Mouse (Mus musculus): ENCODE results near the gene Vamp2. TPM values are rescaled to one million over a fixed set of nuclear protein-coding genes. Genes with fewer than 3 reads are reported as not detected.

Gene Vamp2
- polyA plus RNA-seq, 1 experiment from 2014 or later: 103 TPM

- H3K4me1 ChIP-seq: peaks cover 28% of the 10 kb centered on the region
- peak; percentile 93 for ATAC-seq (ENCODE audit: low FRiP score)
- 0 out of 2 replicates have a peak, but pooled peaks cover under 1% of the 10 kb centered on the region for H3K36me3 ChIP-seq (replicated peaks)
- H3K4me3 ChIP-seq (replicated peaks): peak within 1 kb of the TSS; percentile 90
- no peaks in the 10 kb centered on the region for H3K9me3 ChIP-seq
- no peaks in the 10 kb centered on the region; the same call in 1 of the 2 replicates for H3K27me3 ChIP-seq
- H3K9ac ChIP-seq: peak within 1 kb of the TSS; percentile 84
- H3K4me2 ChIP-seq: peak within 1 kb of the TSS; percentile 98
- under 1% methylated on average over 63 of the region's 64 CpGs for WGBS
- peak within 1 kb of the TSS; percentile 93 for H3K27ac ChIP-seq
Measured at GRCm38 (mm10) chr11:69059357-69059974, 28.8 kb upstream of the Vamp2 start, which contains the start of gene Borcs6. Gene Borcs6 (plus strand): TSS chr11:69059717.

DNA sequence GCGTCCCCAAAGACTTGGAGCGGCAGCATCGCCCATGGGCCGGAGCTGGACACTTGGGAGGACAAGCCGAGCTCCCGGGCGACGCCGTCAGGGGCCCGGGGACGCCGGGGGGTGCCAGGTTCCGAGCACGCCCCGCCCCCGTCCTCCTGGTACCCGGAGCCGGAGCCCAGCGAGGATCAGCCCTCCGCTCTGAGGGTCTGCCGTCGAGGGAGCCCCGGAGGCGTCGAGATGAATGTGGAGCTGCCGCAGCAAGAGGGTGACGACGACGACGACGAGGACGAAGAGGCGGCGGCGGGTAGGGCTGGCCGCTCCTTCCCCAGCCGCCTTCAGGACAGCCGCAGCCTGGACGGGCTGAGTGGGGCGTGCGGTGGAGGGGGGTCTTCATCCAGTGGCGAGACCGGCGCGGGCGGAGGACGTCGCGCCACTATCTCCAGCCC lies 28.3 kb upstream of the Vamp2 start:
- WGBS: under 1% methylated on average over 47 of the region's 49 CpGs
- H3K4me2 ChIP-seq: peak overlapping the region; percentile 98
- ATAC-seq (ENCODE audit: low FRiP score): peak; percentile 33
- peaks cover 32% of the 10 kb centered on the region for H3K4me1 ChIP-seq
- H3K4me3 ChIP-seq (replicated peaks): peak overlapping the region; percentile 90
- H3K9me3 ChIP-seq: no peaks in the 10 kb centered on the region
- no peaks in the 10 kb centered on the region for H3K36me3 ChIP-seq (replicated peaks)
- peak overlapping the region; percentile 93 for H3K27ac ChIP-seq
- peak overlapping the region; percentile 84 for H3K9ac ChIP-seq
- H3K27me3 ChIP-seq: no peaks in the 10 kb centered on the region; the same call in 1 of the 2 replicates

- WGBS: 2% methylated on average over 36 of the region's 40 CpGs
- no peaks in the 10 kb centered on the region; the same call in 1 of the 2 replicates for H3K27me3 ChIP-seq
- H3K27ac ChIP-seq: peak overlapping the region; percentile 93
- peak overlapping the region; percentile 90 for H3K4me3 ChIP-seq (replicated peaks)
- no peaks in the 10 kb centered on the region for H3K36me3 ChIP-seq (replicated peaks)
- peaks cover 32% of the 10 kb centered on the region for H3K4me1 ChIP-seq
- peak overlapping the region; percentile 98 for H3K4me2 ChIP-seq
- no peaks in the 10 kb centered on the region for H3K9me3 ChIP-seq
- no peak for ATAC-seq (ENCODE audit: low FRiP score)
- peak overlapping the region; percentile 84 for H3K9ac ChIP-seq
Measured at GRCm38 (mm10) chr11:69060448-69061254, 27.6 kb upstream of the Vamp2 start.

DNA sequence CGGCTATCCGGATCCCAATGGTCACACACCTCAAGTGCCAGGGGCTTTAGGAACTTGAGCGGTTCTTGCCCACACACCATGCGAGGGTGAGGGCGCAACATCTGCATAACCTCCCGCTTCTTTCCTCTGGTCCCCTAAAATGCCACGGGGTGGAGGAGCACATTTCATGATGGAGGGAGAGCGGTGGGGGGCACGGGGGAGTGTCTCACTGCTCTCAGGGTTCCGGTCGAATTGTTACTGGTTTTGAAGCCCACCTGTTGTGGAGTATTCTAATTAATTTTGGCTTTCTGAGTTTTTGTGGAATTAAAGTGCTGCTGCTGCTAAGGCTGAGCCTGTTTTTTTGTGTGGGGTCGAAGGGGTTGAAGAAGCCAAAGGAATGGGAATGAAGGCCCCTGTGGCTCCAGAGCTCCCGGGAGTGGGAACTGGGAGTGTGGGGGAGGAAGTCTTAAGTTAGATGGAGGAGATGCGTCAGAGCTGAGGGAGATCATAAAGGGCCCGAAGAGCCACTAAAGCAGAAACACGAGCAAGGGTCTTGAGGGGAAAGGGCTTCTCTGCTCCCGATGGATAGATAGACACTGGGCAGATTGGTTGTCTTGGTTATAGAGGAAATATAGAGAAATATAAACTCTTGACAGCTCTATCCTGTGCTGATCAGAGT lies 26.9 kb upstream of the Vamp2 start:
- Histone ChIP-seq H3K9ac (peak overlapping the region; percentile 84; the same call in 1 of the 2 replicates), H3K27ac (no peak overlapping the region), H3K4me2 (peak overlapping the region; percentile 98), H3K4me1 (peaks cover 38% of the 10 kb centered on the region), H3K36me3 (replicated peaks) (no peaks in the 10 kb centered on the region), H3K9me3 (no peaks in the 10 kb centered on the region), H3K4me3 (replicated peaks) (peak overlapping the region; percentile 90), H3K27me3 (peaks cover 3% of the 10 kb centered on the region; the same call in 1 of the 2 replicates)
- WGBS: 7% methylated on average over 17 of the region's 17 CpGs
- ATAC-seq (ENCODE audit: low FRiP score): no peak

- H3K4me3 ChIP-seq (replicated peaks): peak overlapping the region; percentile 67
- H3K27ac ChIP-seq: peak overlapping the region; percentile 36; the same call in 1 of the 2 replicates
- H3K4me2 ChIP-seq: peak overlapping the region; percentile 98
- ATAC-seq (ENCODE audit: low FRiP score): peak; percentile 2; the same call in 1 of the 2 replicates
- H3K27me3 ChIP-seq: peaks cover 3% of the 10 kb centered on the region; the same call in 1 of the 2 replicates
- no peaks in the 10 kb centered on the region for H3K36me3 ChIP-seq (replicated peaks)
- 1% methylated on average over 17 of the region's 17 CpGs for WGBS
- peaks cover 43% of the 10 kb centered on the region for H3K4me1 ChIP-seq
- H3K9ac ChIP-seq: no peak overlapping the region
- H3K9me3 ChIP-seq: no peaks in the 10 kb centered on the region
Measured at GRCm38 (mm10) chr11:69062194-69062760, 26.0 kb upstream of the Vamp2 start.

GRCm38 (mm10) chr11:69062761-69063224 lies 25.5 kb upstream of the Vamp2 start:
- peak; percentile 42 for ATAC-seq (ENCODE audit: low FRiP score)
- H3K4me1 ChIP-seq: peaks cover 43% of the 10 kb centered on the region
- no peaks in the 10 kb centered on the region for H3K36me3 ChIP-seq (replicated peaks)
- peak overlapping the region; percentile 67 for H3K4me3 ChIP-seq (replicated peaks)
- peaks cover 3% of the 10 kb centered on the region; the same call in 1 of the 2 replicates for H3K27me3 ChIP-seq
- H3K9me3 ChIP-seq: no peaks in the 10 kb centered on the region
- H3K4me2 ChIP-seq: peak overlapping the region; percentile 55
- peak overlapping the region; percentile 36; the same call in 1 of the 2 replicates for H3K9ac ChIP-seq
- H3K27ac ChIP-seq: peak overlapping the region; percentile 82
- under 1% methylated on average over 19 of the region's 19 CpGs for WGBS

GRCm38 (mm10) chr11:69063413-69064201 lies 24.7 kb upstream of the Vamp2 start:
- Histone ChIP-seq H3K4me1 (peaks cover 39% of the 10 kb centered on the region), H3K9ac (peak overlapping the region; percentile 70), H3K4me3 (replicated peaks) (peak overlapping the region; percentile 67), H3K36me3 (replicated peaks) (no peaks in the 10 kb centered on the region), H3K9me3 (no peaks in the 10 kb centered on the region), H3K27me3 (peaks cover 3% of the 10 kb centered on the region; the same call in 1 of the 2 replicates), H3K4me2 (peak overlapping the region; percentile 59), H3K27ac (peak overlapping the region; percentile 82)
- peak; percentile 34; the same call in 1 of the 2 replicates for ATAC-seq (ENCODE audit: low FRiP score)
- WGBS: under 1% methylated on average over 31 of the region's 31 CpGs

- ATAC-seq (ENCODE audit: low FRiP score): no peak
- peaks cover 36% of the 10 kb centered on the region for H3K4me1 ChIP-seq
- H3K9ac ChIP-seq: peak overlapping the region; percentile 70
- peaks cover 3% of the 10 kb centered on the region; the same call in 1 of the 2 replicates for H3K27me3 ChIP-seq
- WGBS: 41% methylated on average over 9 of the region's 9 CpGs
- H3K4me3 ChIP-seq (replicated peaks): peak overlapping the region; percentile 67
- H3K36me3 ChIP-seq (replicated peaks): no peaks in the 10 kb centered on the region
- peak overlapping the region; percentile 78; the same call in 1 of the 2 replicates for H3K27ac ChIP-seq
- peak overlapping the region; percentile 59 for H3K4me2 ChIP-seq
- no peaks in the 10 kb centered on the region for H3K9me3 ChIP-seq
Measured at GRCm38 (mm10) chr11:69064259-69065133, 23.8 kb upstream of the Vamp2 start.

- H3K9ac ChIP-seq: peak overlapping the region; percentile 60; the same call in 1 of the 2 replicates
- ATAC-seq (ENCODE audit: low FRiP score): no peak
- peaks cover 38% of the 10 kb centered on the region for H3K4me1 ChIP-seq
- H3K4me2 ChIP-seq: peak overlapping the region; percentile 91
- H3K36me3 ChIP-seq (replicated peaks): no peaks in the 10 kb centered on the region
- no peak overlapping the region for H3K4me3 ChIP-seq (replicated peaks)
- peaks cover 3% of the 10 kb centered on the region; the same call in 1 of the 2 replicates for H3K27me3 ChIP-seq
- WGBS: 52% methylated on average over 3 of the region's 3 CpGs
- no peak overlapping the region for H3K27ac ChIP-seq
- no peaks in the 10 kb centered on the region for H3K9me3 ChIP-seq
Measured at GRCm38 (mm10) chr11:69065394-69065925, 22.8 kb upstream of the Vamp2 start.
